Mouse (Mus musculus) hindbrain, embryonic 16.5 days (tissue): ENCODE data around the gene Paxbp1. TPM values are rescaled to one million over a fixed set of nuclear protein-coding genes. Genes with fewer than 3 reads are reported as not detected.
A peak's percentile ranks its signal among the peaks of the same experiment; 100 is the strongest.

Source experiments
- ATAC-seq: fragments of 200-750 bp; cut with Nextera tagmentation; 2 replicates; pipeline ENCODE4 v1.8.0; 2017; ENCODE audit warnings: moderate TSS enrichment, moderate library complexity
- H3K27ac ChIP-seq: fragments of 300-500 bp; sonication (generic); 2 replicates; pipeline ENCODE4 v1.5.1; 2014; ENCODE audit warnings: low read depth, mild to moderate bottlenecking, control low read depth, low read length, moderate library complexity
- H3K27me3 ChIP-seq: fragments of 300-500 bp; sonication (generic); replicated peaks from 2 replicates; pipeline ENCODE4 v1.6.1; 2014; ENCODE audit warnings: low read length; ENCODE audit not compliant: control insufficient read depth, insufficient read depth
- H3K36me3 ChIP-seq: fragments of 300-500 bp; sonication (generic); 2 replicates; pipeline ENCODE4 v1.6.1; 2014; ENCODE audit warnings: mild to moderate bottlenecking, low read length, moderate library complexity, mixed read lengths; ENCODE audit not compliant: control insufficient read depth, insufficient read depth
- H3K4me1 ChIP-seq: fragments of 300-500 bp; sonication (generic); 2 replicates; pipeline ENCODE4 v1.6.1; 2014; ENCODE audit warnings: low read depth, low read length; ENCODE audit not compliant: control insufficient read depth, insufficient read depth
- H3K4me2 ChIP-seq: fragments of 300-500 bp; sonication (generic); 2 replicates; pipeline ENCODE4 v1.6.1; 2014; ENCODE audit warnings: mild to moderate bottlenecking, low read length, control low read depth, moderate library complexity
- H3K4me3 ChIP-seq: fragments of 300-500 bp; sonication (generic); 2 replicates; pipeline ENCODE4 v1.5.1; 2014; ENCODE audit warnings: mild to moderate bottlenecking, low read length, control low read depth, moderate library complexity
- H3K9ac ChIP-seq: fragments of 300-500 bp; sonication (generic); 2 replicates; pipeline ENCODE4 v1.6.1; 2014; ENCODE audit warnings: low read depth, mild to moderate bottlenecking, control low read depth, low read length, moderate library complexity
- H3K9me3 ChIP-seq: fragments of 300-500 bp; sonication (generic); 2 replicates; pipeline ENCODE4 v1.6.1; 2014; ENCODE audit warnings: mild to moderate bottlenecking, low read length, moderate library complexity; ENCODE audit not compliant: control insufficient read depth
- WGBS: fragments of 180-500 bp; shearing (Covaris S2); extraction: QIAGEN DNeasy Blood & Tissue Kit; methylation state at CpG from one replicate; pipeline ENCODE4 v1.1.7; 2014; 5-methylcytosine and 5-hydroxymethylcytosine counted together
- polyA plus RNA-seq: library from polyadenylated mRNA; unstranded; fragments of >200 nt; fragmentation: Nextera tagmentation; extraction: Ambion mirVana; gene quantifications from 2 replicates; pipeline ENCODE4 v1.2.1, GENCODE M21; 2015

Gene Paxbp1
- polyA plus RNA-seq, 1 experiment from 2014 or later: 48.8 TPM

GRCm38 (mm10) chr16:91029901-91030300 is 14.4 kb downstream of the Paxbp1 start:
- Histone ChIP-seq H3K27ac (no peak overlapping the region), H3K4me1 (no peaks in the 10 kb centered on the region), H3K9me3 (no peaks in the 10 kb centered on the region), H3K27me3 (no peaks in the 10 kb centered on the region), H3K4me3 (no peak overlapping the region), H3K9ac (no peak overlapping the region), H3K36me3 (peaks cover 61% of the 10 kb centered on the region), H3K4me2 (no peak overlapping the region)
- no peak for ATAC-seq
- 92% methylated on average over 2 of the region's 2 CpGs for WGBS

- Histone ChIP-seq H3K4me3 (no peak overlapping the region), H3K4me1 (no peaks in the 10 kb centered on the region), H3K9me3 (no peaks in the 10 kb centered on the region), H3K4me2 (no peak overlapping the region), H3K36me3 (peaks cover 62% of the 10 kb centered on the region), H3K9ac (no peak overlapping the region), H3K27me3 (no peaks in the 10 kb centered on the region), H3K27ac (no peak overlapping the region)
- ATAC-seq: no peak
- WGBS: 89% methylated on average over 8 of the region's 8 CpGs
These were observed 15.1 kb downstream of the Paxbp1 start for GRCm38 (mm10) chr16:91029161-91029743.

GRCm38 (mm10) chr16:91026290-91026689 is 18.1 kb downstream of the Paxbp1 start:
- 88% methylated on average over 4 of the region's 4 CpGs for WGBS
- Histone ChIP-seq H3K9me3 (no peaks in the 10 kb centered on the region), H3K9ac (no peak overlapping the region), H3K27me3 (no peaks in the 10 kb centered on the region), H3K27ac (no peak overlapping the region), H3K36me3 (peaks cover 64% of the 10 kb centered on the region), H3K4me1 (no peaks in the 10 kb centered on the region), H3K4me3 (no peak overlapping the region), H3K4me2 (no peak overlapping the region)
- ATAC-seq: no peak

GRCm38 (mm10) chr16:91023384-91023783 is 21.0 kb downstream of the Paxbp1 start:
- Histone ChIP-seq H3K4me1 (no peaks in the 10 kb centered on the region), H3K27ac (no peak overlapping the region), H3K9ac (no peak overlapping the region), H3K4me3 (no peak overlapping the region), H3K27me3 (no peaks in the 10 kb centered on the region), H3K36me3 (peaks cover 72% of the 10 kb centered on the region), H3K9me3 (no peaks in the 10 kb centered on the region), H3K4me2 (no peak overlapping the region)
- no peak for ATAC-seq
- 86% methylated on average over 1 of the region's 1 CpGs for WGBS

- ATAC-seq: no peak
- Histone ChIP-seq H3K4me3 (no peak overlapping the region), H3K27ac (no peak overlapping the region), H3K4me1 (no peaks in the 10 kb centered on the region), H3K27me3 (no peaks in the 10 kb centered on the region), H3K9me3 (no peaks in the 10 kb centered on the region), H3K9ac (no peak overlapping the region), H3K36me3 (peaks cover 67% of the 10 kb centered on the region), H3K4me2 (no peak overlapping the region)
- WGBS: 95% methylated on average over 10 of the region's 10 CpGs
These were observed 23.4 kb downstream of the Paxbp1 start for GRCm38 (mm10) chr16:91020842-91021483.

GRCm38 (mm10) chr16:91019476-91019875 is 24.9 kb downstream of the Paxbp1 start:
- Histone ChIP-seq H3K27ac (no peak overlapping the region), H3K4me3 (no peak overlapping the region), H3K36me3 (peaks cover 59% of the 10 kb centered on the region), H3K9ac (no peak overlapping the region), H3K4me1 (no peaks in the 10 kb centered on the region), H3K27me3 (no peaks in the 10 kb centered on the region), H3K4me2 (no peak overlapping the region), H3K9me3 (no peaks in the 10 kb centered on the region)
- 99% methylated on average over 4 of the region's 4 CpGs for WGBS
- ATAC-seq: no peak

GRCm38 (mm10) chr16:91015761-91016160 is 28.6 kb downstream of the Paxbp1 start:
- no peak for ATAC-seq
- H3K4me2 ChIP-seq: no peak overlapping the region
- no peak overlapping the region for H3K27ac ChIP-seq
- H3K4me3 ChIP-seq: no peak overlapping the region
- H3K27me3 ChIP-seq: no peaks in the 10 kb centered on the region
- whole genome bisulfite sequencing: 92% methylated on average over 4 of the region's 4 CpGs
- H3K4me1 ChIP-seq: peaks cover 8% of the 10 kb centered on the region
- H3K9me3 ChIP-seq: no peaks in the 10 kb centered on the region
- H3K9ac ChIP-seq: no peak overlapping the region
- H3K36me3 ChIP-seq: peaks cover 38% of the 10 kb centered on the region

GRCm38 (mm10) chr16:91011847-91012246 is 32.5 kb downstream of the Paxbp1 start:
- H3K27me3 ChIP-seq: no peaks in the 10 kb centered on the region
- 31% methylated on average over 3 of the region's 3 CpGs for WGBS
- peaks cover 14% of the 10 kb centered on the region for H3K36me3 ChIP-seq
- peak overlapping the region; percentile 68 for H3K4me2 ChIP-seq
- no peak for ATAC-seq
- H3K9me3 ChIP-seq: no peaks in the 10 kb centered on the region
- H3K4me1 ChIP-seq: peaks cover 19% of the 10 kb centered on the region
- peak overlapping the region; percentile 98 for H3K27ac ChIP-seq
- peak overlapping the region; percentile 97 for H3K4me3 ChIP-seq
- peak overlapping the region; percentile 97 for H3K9ac ChIP-seq

GRCm38 (mm10) chr16:91011021-91011683 is 33.2 kb downstream of the Paxbp1 start, which contains the start of gene Synj1:
TSS of gene Synj1 (minus strand) at chr16:91011308.
- peak; percentile 95 for ATAC-seq
- H3K27me3 ChIP-seq: no peaks in the 10 kb centered on the region
- H3K4me1 ChIP-seq: peaks cover 19% of the 10 kb centered on the region
- H3K9me3 ChIP-seq: no peaks in the 10 kb centered on the region
- H3K27ac ChIP-seq: peak within 1 kb of the TSS; percentile 98
- peaks cover 14% of the 10 kb centered on the region for H3K36me3 ChIP-seq
- peak within 1 kb of the TSS; percentile 97 for H3K4me3 ChIP-seq
- peak within 1 kb of the TSS; percentile 97 for H3K9ac ChIP-seq
- WGBS: under 1% methylated on average over 62 of the region's 66 CpGs
- peak within 1 kb of the TSS; percentile 77 for H3K4me2 ChIP-seq
